Mouse (Mus musculus) brain, embryonic 14.5 days (tissue): Measurements from ENCODE around the gene Kat8.

Experiments
- CTCF ChIP-seq: fragments of 200-500 bp; IDR thresholded peaks from 2 replicates; pipeline ENCODE4 v1.5.1; 2012; ENCODE audit warnings: inconsistent platforms, mild to moderate bottlenecking, moderate library complexity, borderline replicate concordance; ENCODE audit not compliant: insufficient read depth, insufficient read length; ENCODE audit errors: extremely low read depth
- POLR2A ChIP-seq: fragments of 200-500 bp; IDR thresholded peaks from 2 replicates; pipeline ENCODE4 v1.6.1; 2012; ENCODE audit warnings: mild to moderate bottlenecking, inconsistent platforms, borderline replicate concordance; ENCODE audit not compliant: poor library complexity, insufficient read depth, insufficient read length, severe bottlenecking; ENCODE audit errors: extremely low read depth

- no peak for TF ChIP-seq CTCF
- no peak for TF ChIP-seq POLR2A
These were observed 17.6 kb downstream of the Kat8 start, which contains the start of gene Prss8 for GRCm38 (mm10) chr7:127929923-127930322.
